Mouse (Mus musculus): ENCODE data around the gene Kif13a. TPM values are rescaled to one million over a fixed set of nuclear protein-coding genes. Genes with fewer than 3 reads are reported as not detected.

Gene Kif13a
- polyA plus RNA-seq, 1 experiment, result 38.5 TPM

GRCm38 (mm10) chr13:46892380-46892779, 37.3 kb downstream of the Kif13a start:
- H3K4me3 ChIP-seq (replicated peaks; ENCODE audit: insufficient read depth, low read depth, low read length), result no peak overlapping the region
- H3K4me1 ChIP-seq (ENCODE audit: control insufficient read depth, insufficient read depth, low read length), result peaks cover 6% of the 10 kb centered on the region
- H3K27ac ChIP-seq (ENCODE audit: insufficient read depth, low read length), result no peak overlapping the region
- DNase-seq, result no peak
- H3K27me3 ChIP-seq (ENCODE audit: control insufficient read depth, insufficient read depth, low read length), result no peaks in the 10 kb centered on the region
- WGBS, result 39% methylated on average over 4 of the region's 4 CpGs
- TF ChIP-seq POLR2A (IDR thresholded peaks at IDR 0.05; ENCODE audit: borderline replicate concordance, insufficient read depth, low read length) (no peak), CTCF (IDR thresholded peaks at IDR 0.05; ENCODE audit: borderline replicate concordance, insufficient read depth, low read depth, low read length) (no peak)

GRCm38 (mm10) chr13:46888150-46888683, 41.5 kb downstream of the Kif13a start:
- H3K4me3 ChIP-seq (replicated peaks; ENCODE audit: insufficient read depth, low read depth, low read length), result no peak overlapping the region
- no peak for TF ChIP-seq CTCF (IDR thresholded peaks at IDR 0.05; ENCODE audit: borderline replicate concordance, insufficient read depth, low read depth, low read length)
- TF ChIP-seq POLR2A (IDR thresholded peaks at IDR 0.05; ENCODE audit: borderline replicate concordance, insufficient read depth, low read length), result no peak
- peaks cover 17% of the 10 kb centered on the region for H3K4me1 ChIP-seq (ENCODE audit: control insufficient read depth, insufficient read depth, low read length)
- peak in 1 of 2 experiments; percentile 36 for DNase-seq
- WGBS, result 38% methylated on average over 12 of the region's 12 CpGs
- H3K27ac ChIP-seq (ENCODE audit: insufficient read depth, low read length), result no peak overlapping the region
- H3K27me3 ChIP-seq (ENCODE audit: control insufficient read depth, insufficient read depth, low read length), result no peaks in the 10 kb centered on the region

GRCm38 (mm10) chr13:46886497-46887261, 43.0 kb downstream of the Kif13a start:
- TF ChIP-seq POLR2A (IDR thresholded peaks at IDR 0.05; ENCODE audit: borderline replicate concordance, insufficient read depth, low read length), result no peak
- WGBS, result 89% methylated on average over 10 of the region's 10 CpGs
- H3K27me3 ChIP-seq (ENCODE audit: control insufficient read depth, insufficient read depth, low read length), result no peaks in the 10 kb centered on the region
- peaks cover 22% of the 10 kb centered on the region for H3K4me1 ChIP-seq (ENCODE audit: control insufficient read depth, insufficient read depth, low read length)
- H3K4me3 ChIP-seq (replicated peaks; ENCODE audit: insufficient read depth, low read depth, low read length), result no peak overlapping the region
- DNase-seq, result no peak
- H3K27ac ChIP-seq (ENCODE audit: insufficient read depth, low read length), result no peak overlapping the region

GRCm38 (mm10) chr13:46885759-46886060, 44.0 kb downstream of the Kif13a start:
- no peaks in the 10 kb centered on the region for H3K27me3 ChIP-seq (ENCODE audit: control insufficient read depth, insufficient read depth, low read length)
- H3K27ac ChIP-seq (ENCODE audit: insufficient read depth, low read length), result no peak overlapping the region
- TF ChIP-seq CTCF (IDR thresholded peaks at IDR 0.05; ENCODE audit: borderline replicate concordance, insufficient read depth, low read depth, low read length) (no peak), POLR2A (IDR thresholded peaks at IDR 0.05; ENCODE audit: borderline replicate concordance, insufficient read depth, low read length) (no peak)
- H3K4me1 ChIP-seq (ENCODE audit: control insufficient read depth, insufficient read depth, low read length), result peaks cover 22% of the 10 kb centered on the region
- no peak for DNase-seq
- H3K4me3 ChIP-seq (replicated peaks; ENCODE audit: insufficient read depth, low read depth, low read length), result no peak overlapping the region
- 84% methylated on average over 5 of the region's 5 CpGs for WGBS

- Histone ChIP-seq H3K4me3 (replicated peaks; ENCODE audit: insufficient read depth, low read depth, low read length) (no peak overlapping the region), H3K27ac (ENCODE audit: insufficient read depth, low read length) (no peak overlapping the region), H3K4me1 (ENCODE audit: control insufficient read depth, insufficient read depth, low read length) (peaks cover 21% of the 10 kb centered on the region), H3K27me3 (ENCODE audit: control insufficient read depth, insufficient read depth, low read length) (no peaks in the 10 kb centered on the region)
- TF ChIP-seq CTCF (IDR thresholded peaks at IDR 0.05; ENCODE audit: borderline replicate concordance, insufficient read depth, low read depth, low read length) (no peak), POLR2A (IDR thresholded peaks at IDR 0.05; ENCODE audit: borderline replicate concordance, insufficient read depth, low read length) (no peak)
- DNase-seq, result no peak
- 64% methylated on average over 26 of the region's 26 CpGs for WGBS
Measured at GRCm38 (mm10) chr13:46884898-46885758, 44.5 kb downstream of the Kif13a start.

- peaks cover 20% of the 10 kb centered on the region for H3K4me1 ChIP-seq (ENCODE audit: control insufficient read depth, insufficient read depth, low read length)
- 86% methylated on average over 3 of the region's 3 CpGs for WGBS
- TF ChIP-seq CTCF (IDR thresholded peaks at IDR 0.05; ENCODE audit: borderline replicate concordance, insufficient read depth, low read depth, low read length) (no peak), POLR2A (IDR thresholded peaks at IDR 0.05; ENCODE audit: borderline replicate concordance, insufficient read depth, low read length) (no peak)
- no peaks in the 10 kb centered on the region for H3K27me3 ChIP-seq (ENCODE audit: control insufficient read depth, insufficient read depth, low read length)
- no peak overlapping the region for H3K27ac ChIP-seq (ENCODE audit: insufficient read depth, low read length)
- DNase-seq, result no peak
- no peak overlapping the region for H3K4me3 ChIP-seq (replicated peaks; ENCODE audit: insufficient read depth, low read depth, low read length)
Measured at GRCm38 (mm10) chr13:46883976-46884375, 45.7 kb downstream of the Kif13a start.

GRCm38 (mm10) chr13:46883381-46883780, 46.3 kb downstream of the Kif13a start:
- Histone ChIP-seq H3K4me1 (ENCODE audit: control insufficient read depth, insufficient read depth, low read length) (peaks cover 20% of the 10 kb centered on the region), H3K27me3 (ENCODE audit: control insufficient read depth, insufficient read depth, low read length) (no peaks in the 10 kb centered on the region), H3K27ac (ENCODE audit: insufficient read depth, low read length) (no peak overlapping the region), H3K4me3 (replicated peaks; ENCODE audit: insufficient read depth, low read depth, low read length) (no peak overlapping the region)
- peak; percentile 51 to 65 for DNase-seq
- WGBS, result 42% methylated on average over 10 of the region's 10 CpGs
- TF ChIP-seq CTCF (IDR thresholded peaks at IDR 0.05; ENCODE audit: borderline replicate concordance, insufficient read depth, low read depth, low read length) (no peak), POLR2A (IDR thresholded peaks at IDR 0.05; ENCODE audit: borderline replicate concordance, insufficient read depth, low read length) (no peak)

Measured in cerebellum, adult 2 months (tissue).